In genomic region chr1:74249331-74249980, GRCm38 (mm10) we compare ENCODE assay signal across 10 mouse cellular contexts. TPM values are rescaled to one million over a fixed set of nuclear protein-coding genes. Genes with fewer than 3 reads are reported as not detected.
DNase-seq lines count a peak whose midpoint lies in the region; ATAC-seq and TF ChIP-seq lines count a peak whose summit lies in the region.
"Had no signal": no experiment of that assay in that cellular context is flagged by ENCODE, and none has a peak within 500 bp of the region (broad histone marks: within the 10 kb centered on the region; RNA-seq: fewer than 3 reads in every experiment).

No protein-coding gene starts in this region.

- H3K27me3 ChIP-seq in forebrain, embryonic 11.5 days (ENCODE audit: control insufficient read depth, insufficient read depth, low read length) = no peaks in the 10 kb centered on the region

- no peak for TF ChIP-seq CTCF in lung, adult 2 months (IDR thresholded peaks at IDR 0.05; ENCODE audit: insufficient read depth, low read length)
- no peak for TF ChIP-seq CTCF in olfactory bulb, adult 2 months (IDR thresholded peaks at IDR 0.05; ENCODE audit: insufficient read depth, low read depth, low read length)

- H3K27ac ChIP-seq in olfactory bulb, adult 2 months (ENCODE audit: insufficient read depth, low read depth, low read length) = peak overlapping the region; percentile 23; the same call in 1 of the 2 replicates
- no peak overlapping the region for H3K27ac ChIP-seq in forebrain, embryonic 11.5 days (ENCODE audit: low read depth, low read length)

- no peak overlapping the region for H3K9ac ChIP-seq in forebrain, embryonic 11.5 days (ENCODE audit: low read length)

- no peaks in the 10 kb centered on the region for H3K9me3 ChIP-seq in forebrain, embryonic 11.5 days (ENCODE audit: control insufficient read depth, low read length)

- no peak for ATAC-seq in forebrain, embryonic 11.5 days (replicated peaks; ENCODE audit: low FRiP score)

- WGBS in lung, adult 2 months = 46% methylated on average over 5 of the region's 5 CpGs
- WGBS in olfactory bulb, adult 2 months = 56% methylated on average over 5 of the region's 5 CpGs
- WGBS in forebrain, embryonic 11.5 days = 77% methylated on average over 5 of the region's 5 CpGs

- H3K4me2 ChIP-seq in forebrain, embryonic 11.5 days (ENCODE audit: low read depth, low read length, severe bottlenecking) = no peak overlapping the region

- no peak for TF ChIP-seq POLR2A in lung, adult 2 months (IDR thresholded peaks at IDR 0.05; ENCODE audit: borderline replicate concordance, extremely low read depth, low read depth, low read length)
- no peak for TF ChIP-seq POLR2A in olfactory bulb, adult 2 months (IDR thresholded peaks at IDR 0.05; ENCODE audit: insufficient read depth, low read depth, low read length)

- DNase-seq in lung, adult 2 months = peak; percentile 20
- DNase-seq in lung, postnatal 4 days = no peak
- DNase-seq in fibroblast of lung, adult 2 months (ENCODE audit: low read depth) = peak; percentile 49
- DNase-seq in kidney, postnatal 10 days = peak; percentile 33
- DNase-seq in frontal cortex, postnatal 10 days (ENCODE audit: low spot score in 2 of 2) = no peak
- no peak for DNase-seq in forebrain, embryonic 11.5 days (ENCODE audit: low spot score)
- no peak for DNase-seq in adrenal gland, adult (ENCODE audit: inconsistent age in 2 of 2, low spot score in 1 of 2)
- DNase-seq: embryo, embryonic 11 days; layer of hippocampus, postnatal 36 days had no signal

- no peak overlapping the region for H3K4me3 ChIP-seq in lung, adult 2 months (replicated peaks; ENCODE audit: extremely low read depth, low read depth, low read length)
- H3K4me3 ChIP-seq in olfactory bulb, adult 2 months (ENCODE audit: insufficient read depth, low read depth, low read length) = no peak overlapping the region
- no peak overlapping the region for H3K4me3 ChIP-seq in forebrain, embryonic 11.5 days (ENCODE audit: low read depth, low read length)

- H3K4me1 ChIP-seq in lung, adult 2 months (ENCODE audit: control insufficient read depth, insufficient read depth, low read length) = peaks cover 22% of the 10 kb centered on the region
- H3K4me1 ChIP-seq in olfactory bulb, adult 2 months (ENCODE audit: control insufficient read depth, insufficient read depth, low read length) = peaks cover 5% of the 10 kb centered on the region; the same call in 1 of the 2 replicates
- H3K4me1 ChIP-seq in forebrain, embryonic 11.5 days (replicated peaks; ENCODE audit: control insufficient read depth, insufficient read depth, low read length) = no peaks in the 10 kb centered on the region

- peaks cover 5% of the 10 kb centered on the region; the same call in 1 of the 2 replicates for H3K36me3 ChIP-seq in forebrain, embryonic 11.5 days (ENCODE audit: control insufficient read depth, insufficient read depth, low read length)

RNA-seq across cellular contexts. Expression of gene Arpc2, which starts 13.6 kb away (rescaled TPM):
- 177 and 180 TPM in 2 replicates for polyA plus RNA-seq in lung, adult 2 months (2012; rRNA removed)
- not detected in 2 replicates for polyA plus RNA-seq in olfactory bulb, adult 2 months (2012; ENCODE audit: insufficient read depth, insufficient read length, low replicate concordance, missing spikeins)
- 303 and 310 TPM in 2 replicates for polyA plus RNA-seq in forebrain, embryonic 11.5 days (2014; fragmentation: Nextera tagmentation; extraction: Ambion mirVana)

RNA-seq across cellular contexts. Expression of gene Gpbar1, which starts 28.9 kb away (rescaled TPM):
- 0.18 and 0.22 TPM in 2 replicates for polyA plus RNA-seq in lung, adult 2 months (2012; rRNA removed)
- not detected in 2 replicates for polyA plus RNA-seq in olfactory bulb, adult 2 months (2012; ENCODE audit: insufficient read depth, insufficient read length, low replicate concordance, missing spikeins)
- not detected in 2 replicates for polyA plus RNA-seq in forebrain, embryonic 11.5 days (2014; fragmentation: Nextera tagmentation; extraction: Ambion mirVana)

RNA-seq across cellular contexts. Expression of gene Aamp, which starts 35.1 kb away (rescaled TPM):
- polyA plus RNA-seq in lung, adult 2 months (2012; rRNA removed) = 141 and 172 TPM in 2 replicates
- not detected in 2 replicates for polyA plus RNA-seq in olfactory bulb, adult 2 months (2012; ENCODE audit: insufficient read depth, insufficient read length, low replicate concordance, missing spikeins)
- polyA plus RNA-seq in forebrain, embryonic 11.5 days (2014; fragmentation: Nextera tagmentation; extraction: Ambion mirVana) = 185 and 205 TPM in 2 replicates

RNA-seq across cellular contexts. Expression of gene Pnkd, which starts 35.3 kb away (rescaled TPM):
- 63.0 and 63.5 TPM in 2 replicates for polyA plus RNA-seq in lung, adult 2 months (2012; rRNA removed)
- not detected in 2 replicates for polyA plus RNA-seq in olfactory bulb, adult 2 months (2012; ENCODE audit: insufficient read depth, insufficient read length, low replicate concordance, missing spikeins)
- 95.3 and 98.4 TPM in 2 replicates for polyA plus RNA-seq in forebrain, embryonic 11.5 days (2014; fragmentation: Nextera tagmentation; extraction: Ambion mirVana)

RNA-seq across cellular contexts. Expression of gene Cxcr1, which starts 55.0 kb away (rescaled TPM):
- polyA plus RNA-seq in lung, adult 2 months (2012; rRNA removed) = 0.43 and 1.5 TPM in 2 replicates
- polyA plus RNA-seq in olfactory bulb, adult 2 months (2012; ENCODE audit: insufficient read depth, insufficient read length, low replicate concordance, missing spikeins) = not detected in 2 replicates
- polyA plus RNA-seq in forebrain, embryonic 11.5 days (2014; fragmentation: Nextera tagmentation; extraction: Ambion mirVana) = not detected in 2 replicates

Comparison
In these comparisons a context has a peak if more than half of its experiments do, and no peak if none do; other contexts are left out.
1. DNase-seq: peak in lung, adult 2 months (single experiment), fibroblast of lung, adult 2 months (single experiment) and kidney, postnatal 10 days (single experiment); none in lung, postnatal 4 days (0 of 2), frontal cortex, postnatal 10 days (0 of 2), forebrain, embryonic 11.5 days (single experiment) and adrenal gland, adult (0 of 2).